Mouse (Mus musculus) E14TG2a.4 (cell line): ENCODE measurements around the gene Prkca.
A peak's percentile ranks its signal among the peaks of the same experiment; 100 is the strongest.

Source experiments
- H3K27me3 ChIP-seq: 2 replicates; pipeline ENCODE4 v1.6.1; 2014; ENCODE audit warnings: low read length, control low read depth; ENCODE audit not compliant: insufficient read depth
- H3K36me3 ChIP-seq: 2 replicates; pipeline ENCODE4 v1.6.1; 2014; ENCODE audit warnings: low read length, control low read depth; ENCODE audit not compliant: insufficient read depth
- H3K4me1 ChIP-seq: replicated peaks from 2 replicates; pipeline ENCODE4 v1.6.1; 2014; ENCODE audit warnings: low read depth, low read length, control low read depth
- H3K4me3 ChIP-seq: replicated peaks from 2 replicates; pipeline ENCODE4 v1.5.1; 2014; ENCODE audit warnings: mild to moderate bottlenecking, low read length
- H3K9me3 ChIP-seq: 2 replicates; pipeline ENCODE4 v1.6.1; 2014; ENCODE audit warnings: low read length, control low read depth
- CTCF ChIP-seq: conservative IDR thresholded peaks from 2 replicates; pipeline ENCODE4 v1.5.1; 2014; ENCODE audit warnings: low read length
- NANOG ChIP-seq: IDR thresholded peaks from 2 replicates; pipeline ENCODE4 v1.6.1; 2014; ENCODE audit warnings: borderline replicate concordance, low read length, mixed read lengths
- POU5F1 ChIP-seq: IDR thresholded peaks from 2 replicates; pipeline ENCODE4 v1.6.1; 2014; ENCODE audit warnings: low read length, borderline replicate concordance

The Prkca gene

DNA sequence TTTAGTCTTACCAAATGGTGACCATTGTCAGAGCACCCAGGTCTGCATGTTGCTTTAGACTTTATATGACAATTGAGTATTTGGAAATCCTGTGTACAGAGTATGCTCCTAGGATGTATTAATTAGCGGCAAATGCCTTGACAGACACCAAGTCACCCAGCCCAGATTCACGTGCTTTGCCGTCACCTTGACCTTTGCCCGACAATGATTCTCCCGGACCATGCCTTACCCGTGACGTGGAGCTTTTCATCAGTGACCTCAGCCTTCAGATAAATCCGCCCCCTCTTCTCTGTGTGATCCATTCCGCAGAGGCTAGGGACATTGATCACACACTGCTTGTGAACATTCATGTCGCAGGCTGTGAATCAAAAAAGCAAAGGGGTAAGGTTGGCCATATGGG is 290.0 kb downstream of the Prkca start:
- TF ChIP-seq NANOG (no peak), CTCF (no peak), POU5F1 (no peak)
- no peaks in the 10 kb centered on the region for H3K4me1 ChIP-seq
- no peaks in the 10 kb centered on the region for H3K36me3 ChIP-seq
- H3K27me3 ChIP-seq, result no peaks in the 10 kb centered on the region
- H3K4me3 ChIP-seq, result no peak overlapping the region
- H3K9me3 ChIP-seq, result peaks cover 5% of the 10 kb centered on the region; the same call in 1 of the 2 replicates

DNA sequence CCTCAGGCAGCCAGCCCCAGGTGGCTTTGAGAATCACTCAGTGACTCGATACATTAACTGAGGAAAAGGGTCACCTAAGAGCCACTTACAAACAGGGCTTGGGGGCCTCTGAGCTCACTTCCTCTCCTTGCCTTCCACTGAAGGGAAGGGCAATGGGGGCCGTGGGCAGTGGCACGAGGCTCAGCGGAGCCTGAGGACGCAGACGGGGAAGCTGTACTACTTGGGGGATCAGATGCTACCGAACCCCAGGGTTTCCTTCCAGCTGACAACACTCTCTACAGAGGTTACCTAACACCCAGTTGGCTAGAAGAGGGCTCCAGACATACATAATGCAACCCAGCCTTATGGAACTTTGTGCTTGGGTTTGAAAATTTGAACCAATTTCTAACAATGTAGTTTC is 302.1 kb downstream of the Prkca start:
- 0 out of 2 replicates have a peak, but pooled peaks cover 11% of the 10 kb centered on the region for H3K9me3 ChIP-seq
- peaks cover 6% of the 10 kb centered on the region; the same call in 1 of the 2 replicates for H3K4me1 ChIP-seq
- no peak overlapping the region for H3K4me3 ChIP-seq
- peaks cover 3% of the 10 kb centered on the region; the same call in 1 of the 2 replicates for H3K27me3 ChIP-seq
- no peaks in the 10 kb centered on the region for H3K36me3 ChIP-seq
- TF ChIP-seq NANOG (no peak), CTCF (no peak), POU5F1 (no peak)

DNA sequence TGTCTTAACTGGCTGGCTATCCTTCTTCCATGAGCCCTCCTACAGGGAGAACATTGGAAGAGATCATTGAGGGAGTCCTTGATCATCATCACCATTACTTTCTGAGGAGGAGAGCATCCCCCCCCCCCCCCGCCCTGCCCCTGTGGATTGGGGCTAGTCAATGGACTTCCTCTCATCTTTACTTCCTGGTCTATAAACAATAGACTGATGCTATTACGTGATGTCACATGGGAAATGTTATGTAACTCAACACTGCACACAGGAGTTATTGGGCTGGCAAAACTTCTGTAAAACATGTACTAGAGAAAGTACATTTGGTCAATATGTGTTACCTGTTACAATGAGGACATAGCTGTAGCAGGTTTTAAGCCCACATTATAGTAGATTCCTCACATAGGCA is 302.9 kb downstream of the Prkca start:
- Histone ChIP-seq H3K4me1 (peaks cover 6% of the 10 kb centered on the region; the same call in 1 of the 2 replicates), H3K9me3 (0 out of 2 replicates have a peak, but pooled peaks cover 11% of the 10 kb centered on the region), H3K27me3 (peaks cover 3% of the 10 kb centered on the region; the same call in 1 of the 2 replicates), H3K4me3 (no peak overlapping the region), H3K36me3 (no peaks in the 10 kb centered on the region)
- TF ChIP-seq NANOG (no peak), CTCF (no peak), POU5F1 (no peak)

DNA sequence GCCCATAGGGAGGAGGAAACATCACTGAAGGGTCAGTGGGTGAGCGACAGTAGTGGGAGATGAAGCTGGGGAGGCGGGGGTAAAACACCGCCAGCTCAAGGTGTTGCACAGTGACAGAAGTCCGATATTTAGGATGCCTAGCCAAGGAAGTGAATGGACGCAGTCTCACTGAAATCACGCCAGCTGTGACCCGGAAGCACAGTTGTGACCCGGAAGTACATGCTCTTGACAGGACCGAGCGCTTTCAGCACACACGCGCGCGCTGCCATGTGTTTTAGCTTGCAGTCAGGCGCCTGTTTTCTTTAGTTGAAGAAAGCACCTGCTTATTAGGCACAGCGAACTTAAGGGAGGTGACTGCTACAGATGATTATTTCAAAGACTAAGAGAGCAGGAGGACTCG is 304.0 kb downstream of the Prkca start:
- TF ChIP-seq POU5F1 (no peak), NANOG (no peak), CTCF (no peak)
- peak overlapping the region; percentile 26; the same call in 1 of the 2 replicates for H3K4me3 ChIP-seq
- H3K9me3 ChIP-seq, result 0 out of 2 replicates have a peak, but pooled peaks cover 5% of the 10 kb centered on the region
- H3K4me1 ChIP-seq, result peaks cover 6% of the 10 kb centered on the region; the same call in 1 of the 2 replicates
- peaks cover 3% of the 10 kb centered on the region; the same call in 1 of the 2 replicates for H3K27me3 ChIP-seq
- no peaks in the 10 kb centered on the region for H3K36me3 ChIP-seq

DNA sequence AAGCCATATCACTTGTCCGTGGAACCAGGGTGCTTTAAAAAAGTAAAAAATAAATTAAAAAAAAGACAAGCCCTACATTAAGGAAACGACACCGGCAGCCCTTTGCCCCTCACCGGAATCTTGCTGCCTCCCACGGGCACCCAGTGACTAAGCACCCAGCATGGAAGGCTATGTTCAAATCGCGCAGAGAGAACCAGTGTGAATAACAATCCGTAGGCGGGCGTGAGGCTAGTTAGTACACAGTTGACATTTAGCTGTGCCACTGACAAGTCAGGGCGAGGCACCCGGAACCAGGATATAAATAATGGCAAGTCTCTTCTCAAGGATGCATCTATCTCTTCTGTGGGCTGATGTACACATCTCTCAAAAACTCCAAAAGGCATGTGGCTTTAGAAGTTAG is 304.7 kb downstream of the Prkca start:
- Histone ChIP-seq H3K36me3 (no peaks in the 10 kb centered on the region), H3K4me3 (no peak overlapping the region), H3K4me1 (peaks cover 6% of the 10 kb centered on the region; the same call in 1 of the 2 replicates), H3K9me3 (no peaks in the 10 kb centered on the region), H3K27me3 (peaks cover 3% of the 10 kb centered on the region; the same call in 1 of the 2 replicates)
- no peak for TF ChIP-seq NANOG
- TF ChIP-seq CTCF, result no peak
- no peak for TF ChIP-seq POU5F1

DNA sequence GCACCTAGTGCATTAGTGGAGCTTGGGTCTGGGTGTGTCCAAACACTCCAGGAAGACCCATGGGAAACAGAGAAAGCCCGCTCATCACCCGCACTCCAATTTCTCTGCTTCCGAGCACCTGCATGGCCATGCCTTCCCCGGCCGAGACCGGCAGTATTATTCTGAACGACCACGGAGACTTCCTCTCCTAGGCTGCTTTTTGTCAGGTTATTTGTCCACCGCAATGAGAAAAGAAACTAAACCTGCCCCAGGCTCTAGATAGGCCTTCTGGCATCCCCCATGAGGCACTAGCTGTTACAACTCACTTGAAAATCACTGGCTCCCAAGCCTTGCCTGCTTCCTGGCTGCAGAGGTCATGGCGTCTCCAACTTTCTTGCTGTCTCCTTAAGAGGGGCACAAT is 307.4 kb downstream of the Prkca start:
- no peak for TF ChIP-seq POU5F1
- no peak for TF ChIP-seq CTCF
- TF ChIP-seq NANOG, result no peak
- Histone ChIP-seq H3K4me3 (no peak overlapping the region), H3K27me3 (peaks cover 3% of the 10 kb centered on the region; the same call in 1 of the 2 replicates), H3K36me3 (no peaks in the 10 kb centered on the region), H3K9me3 (no peaks in the 10 kb centered on the region), H3K4me1 (peaks cover 6% of the 10 kb centered on the region; the same call in 1 of the 2 replicates)

DNA sequence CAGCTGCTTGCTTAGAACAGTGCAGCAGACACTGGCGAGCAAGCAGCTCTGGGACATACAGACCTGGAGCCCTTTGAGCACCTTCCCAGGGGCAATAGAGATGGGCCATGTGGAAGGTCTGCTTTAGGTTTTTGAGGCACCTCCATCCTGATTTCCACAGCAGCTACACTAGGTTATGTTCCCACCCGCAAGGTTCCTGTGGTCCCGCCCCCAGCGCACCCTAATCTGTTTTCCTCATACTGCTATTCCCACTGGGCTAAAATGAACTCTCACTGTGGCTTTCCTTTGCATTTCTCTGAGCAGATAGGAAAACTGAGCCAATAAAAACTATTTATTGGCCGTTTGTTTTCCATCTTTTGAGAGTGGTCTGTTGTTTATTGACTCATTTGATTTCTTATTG is 308.0 kb downstream of the Prkca start:
- Histone ChIP-seq H3K27me3 (peaks cover 3% of the 10 kb centered on the region; the same call in 1 of the 2 replicates), H3K9me3 (no peaks in the 10 kb centered on the region), H3K4me1 (peaks cover 6% of the 10 kb centered on the region; the same call in 1 of the 2 replicates), H3K4me3 (no peak overlapping the region), H3K36me3 (no peaks in the 10 kb centered on the region)
- TF ChIP-seq NANOG, result no peak
- no peak for TF ChIP-seq POU5F1
- no peak for TF ChIP-seq CTCF

DNA sequence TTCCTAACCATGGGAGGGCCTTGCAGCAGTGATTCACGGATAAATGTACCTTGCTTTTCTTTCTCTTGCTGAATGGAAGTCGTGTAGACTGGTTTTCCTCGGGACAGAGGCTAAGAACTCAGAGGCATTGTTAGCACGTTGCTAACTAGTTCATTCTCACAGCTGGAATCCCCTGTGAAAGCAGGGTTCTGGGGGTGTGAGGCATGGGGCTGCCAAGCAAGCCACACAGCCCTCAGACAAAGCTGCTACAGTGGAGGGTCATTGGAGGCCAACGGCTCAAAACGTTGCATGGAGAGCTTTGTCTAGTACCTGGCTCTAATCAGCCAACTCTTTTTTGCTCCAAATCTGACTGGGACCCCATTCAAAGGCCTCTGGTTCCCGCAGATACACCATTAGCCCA is 309.4 kb downstream of the Prkca start:
- H3K4me1 ChIP-seq, result no peaks in the 10 kb centered on the region
- no peaks in the 10 kb centered on the region for H3K36me3 ChIP-seq
- H3K9me3 ChIP-seq, result no peaks in the 10 kb centered on the region
- no peak for TF ChIP-seq POU5F1
- no peak for TF ChIP-seq NANOG
- TF ChIP-seq CTCF, result no peak
- no peak overlapping the region for H3K4me3 ChIP-seq
- H3K27me3 ChIP-seq, result peaks cover 1% of the 10 kb centered on the region

DNA sequence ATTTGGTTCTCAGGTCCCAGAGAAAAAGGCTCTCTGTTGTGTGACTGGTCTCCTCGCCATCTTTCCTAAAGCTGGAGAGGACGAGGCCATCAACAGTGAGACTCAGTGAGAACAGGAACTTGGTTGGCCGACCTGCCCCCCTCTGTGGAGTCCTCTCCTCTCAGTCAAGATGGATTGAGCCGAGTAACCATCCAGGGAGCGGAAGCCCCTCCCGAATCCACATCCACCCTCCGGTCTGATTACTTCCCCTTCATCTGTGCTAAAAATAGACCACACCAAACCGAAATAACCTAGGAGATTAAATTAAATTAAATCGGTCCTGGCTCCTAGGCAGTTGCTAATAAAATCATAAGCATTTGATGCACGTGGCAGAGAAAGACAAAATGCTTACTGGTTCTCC is 311.2 kb downstream of the Prkca start:
- TF ChIP-seq CTCF (no peak), NANOG (no peak), POU5F1 (no peak)
- H3K27me3 ChIP-seq, result peaks cover 4% of the 10 kb centered on the region
- peaks cover 8% of the 10 kb centered on the region; the same call in 1 of the 2 replicates for H3K4me1 ChIP-seq
- H3K4me3 ChIP-seq, result no peak overlapping the region
- H3K36me3 ChIP-seq, result no peaks in the 10 kb centered on the region
- H3K9me3 ChIP-seq, result no peaks in the 10 kb centered on the region
